Mouse (Mus musculus) heart, postnatal 14 days (tissue): ENCODE measurements around the gene Kat6b. TPM values are rescaled to one million over a fixed set of nuclear protein-coding genes. Genes with fewer than 3 reads are reported as not detected.

Source experiments
- DNase-seq, 2 experiments: peaks; one replicate each; pipeline ENCODE4 v3.0.0; 2021 to 2022
- intact Hi-C: fragments of 180-260 bp; cut with DNase I; formaldehyde crosslinking; loops from one replicate; pipeline ENCODE4 v1.15.1; 2025
- total RNA-seq, 2 experiments: library from RNA; stranded (reverse); gene quantifications; 2 replicates each; pipeline ENCODE4 v1.2.3; 2021

Kat6b gene
- total RNA-seq, 2 experiments from 2014 or later, result 33.5 to 38.4 TPM

DNA sequence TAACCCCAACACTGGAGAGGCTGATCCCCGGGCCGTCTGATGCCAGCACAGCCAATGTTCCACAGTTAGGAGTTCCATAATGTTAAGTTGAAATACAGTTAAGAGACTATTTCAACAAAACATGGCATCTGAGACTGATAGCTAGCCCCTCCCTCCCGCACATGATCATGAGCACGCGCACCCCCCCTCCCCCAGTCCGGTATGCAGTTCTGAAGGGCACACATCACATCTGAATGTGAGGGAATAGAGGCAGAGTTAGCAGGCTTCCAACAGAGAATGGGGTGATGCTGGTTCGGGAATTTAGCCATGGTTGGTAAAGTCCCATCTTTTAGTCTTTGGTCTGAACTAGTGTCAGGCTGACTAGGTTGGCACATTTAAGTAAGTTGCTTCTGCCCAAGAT lies 70.4 kb downstream of the Kat6b start:
- DNase-seq, result no peak
- intact Hi-C loops, result no loop called here

DNA sequence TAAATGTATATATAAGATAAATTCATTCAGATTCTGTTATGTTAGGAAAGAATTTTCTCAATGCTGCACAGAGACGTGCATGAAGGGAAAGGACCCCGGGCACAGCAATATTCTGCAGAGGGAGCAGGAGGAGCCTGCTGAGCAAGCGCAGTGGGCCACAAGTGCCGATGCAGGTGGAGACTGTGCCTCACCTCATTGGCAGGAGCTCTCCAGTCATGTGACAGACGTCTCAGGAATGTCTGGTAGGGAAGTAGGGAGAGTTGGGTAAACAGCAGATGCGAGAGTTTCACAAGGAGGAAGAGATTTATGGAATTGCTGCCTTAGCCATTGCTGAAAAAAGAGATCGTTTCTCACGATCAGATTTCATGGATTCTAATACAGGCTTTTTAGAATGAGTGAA lies 71.7 kb downstream of the Kat6b start:
- intact Hi-C loops, result no loop called here
- DNase-seq, result no peak

DNA sequence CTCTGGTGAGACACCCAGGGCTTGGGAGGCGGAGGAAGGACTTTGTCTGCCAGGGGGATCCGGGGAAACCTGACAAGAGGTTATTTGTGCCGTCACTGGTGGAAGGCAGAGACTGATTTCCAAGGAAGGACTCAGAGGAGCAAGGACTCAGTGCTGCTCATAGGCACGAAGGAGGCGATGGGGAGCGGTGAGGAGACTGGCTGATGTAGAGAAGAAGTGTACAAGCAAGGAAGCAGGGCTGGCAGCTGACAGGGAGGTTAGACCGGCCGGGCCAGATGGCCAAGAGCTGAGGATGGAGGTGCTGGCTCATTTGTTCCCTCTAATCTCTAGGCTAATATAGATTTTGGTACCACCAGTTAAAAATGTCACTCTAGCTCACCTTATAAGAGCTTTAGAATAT lies 72.8 kb downstream of the Kat6b start:
- intact Hi-C loops, result no loop called here
- DNase-seq, result no peak

- intact Hi-C loops, result no loop called here
- no peak for DNase-seq
Observed at GRCm38 (mm10) chr14:21558440-21559131, 77.4 kb downstream of the Kat6b start.

- intact Hi-C loops, result no loop called here
- no peak for DNase-seq
Observed at GRCm38 (mm10) chr14:21559447-21559846, 78.2 kb downstream of the Kat6b start.

DNA sequence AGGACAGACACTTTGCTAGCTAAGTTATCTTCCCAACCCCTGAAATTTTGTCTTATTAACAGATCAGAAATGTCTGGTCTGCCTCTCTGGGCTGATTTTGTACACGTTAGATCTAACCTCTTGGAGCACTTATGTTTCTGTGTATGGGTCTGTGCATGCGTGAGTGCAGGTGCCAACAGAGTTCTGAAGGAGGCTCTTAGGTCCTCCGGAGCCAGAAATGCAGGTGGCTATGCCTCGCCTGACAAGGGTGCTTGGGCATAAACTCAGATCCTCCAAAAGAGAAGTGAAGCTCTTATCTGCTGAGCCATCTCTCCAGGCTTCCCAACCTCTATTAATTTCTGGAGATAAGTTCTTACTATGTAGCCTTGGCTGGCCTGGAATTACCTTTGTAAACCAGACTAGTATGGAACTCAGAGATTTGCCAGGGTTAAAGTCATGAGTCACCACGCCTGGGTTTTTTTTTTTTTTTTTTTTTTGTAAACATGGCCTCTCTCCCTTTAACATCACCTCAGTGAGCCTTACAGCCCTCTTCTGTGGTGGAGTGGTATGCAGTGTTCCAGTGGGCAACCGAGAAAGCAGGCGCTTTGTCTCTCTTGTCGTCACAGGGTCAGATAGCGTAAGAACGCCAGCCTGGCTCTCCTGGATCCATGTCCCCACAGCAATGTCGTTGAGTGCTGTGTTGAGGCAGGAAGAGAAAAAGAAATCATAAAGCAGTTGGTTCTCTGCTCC lies 79.4 kb downstream of the Kat6b start:
- intact Hi-C loops, result no loop called here
- DNase-seq, result no peak

DNA sequence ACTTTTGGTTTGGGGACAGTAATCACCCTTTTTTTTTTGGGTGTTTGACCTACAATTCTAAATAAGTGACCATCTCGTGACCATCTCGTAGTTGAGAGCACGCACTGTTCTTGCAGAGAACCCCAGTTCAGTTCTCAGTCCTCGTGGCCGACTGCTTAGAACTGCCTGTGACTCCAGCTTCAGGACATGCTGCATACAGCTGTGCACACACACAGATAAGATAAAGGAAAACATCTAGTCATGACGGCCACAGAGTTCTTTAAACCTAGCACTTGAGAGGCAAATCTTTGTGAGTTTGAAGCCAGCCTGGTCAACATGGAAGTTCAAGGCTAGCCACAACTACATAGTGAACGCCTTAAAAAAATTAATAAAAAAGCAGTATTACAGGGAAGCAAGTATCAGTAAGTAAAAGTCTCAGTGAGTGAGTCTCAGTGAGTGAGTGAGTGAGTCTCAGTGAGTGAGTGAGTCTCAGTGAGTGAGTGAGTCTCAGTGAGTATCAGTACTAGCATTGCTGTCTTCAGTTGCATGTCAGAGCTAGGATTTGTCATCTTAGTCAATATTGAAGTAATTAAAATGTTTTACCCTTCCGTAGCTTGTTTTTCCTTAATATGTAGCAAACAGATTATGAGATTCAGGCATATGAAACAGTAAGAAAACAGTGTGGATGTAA lies 80.3 kb downstream of the Kat6b start:
- intact Hi-C loops, result no loop called here
- DNase-seq, result no peak

DNA sequence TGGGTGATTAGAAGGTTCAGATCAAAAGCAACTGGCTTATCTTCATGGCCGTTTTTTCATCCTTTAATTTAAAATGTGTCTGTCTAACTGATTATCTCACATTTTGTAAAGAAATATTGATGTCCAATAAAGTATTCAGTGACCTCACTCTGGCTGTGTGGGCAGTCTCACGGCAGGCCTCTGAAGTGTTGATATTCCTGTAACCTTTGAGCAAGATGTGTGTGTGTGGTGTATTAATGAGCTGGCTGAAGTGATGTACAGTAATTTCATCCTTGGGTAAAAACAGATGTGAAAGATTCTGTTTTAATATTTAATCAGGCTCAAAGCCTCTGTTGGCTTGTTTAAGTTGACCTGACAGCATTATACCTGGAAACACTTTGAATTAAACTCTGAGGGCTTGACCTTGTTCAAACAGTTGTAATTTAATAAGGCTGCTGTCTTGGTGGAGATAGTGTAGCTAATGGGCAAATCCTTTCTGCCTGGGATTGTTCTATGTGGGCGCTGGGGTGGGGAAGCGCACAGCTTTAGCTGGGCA lies 82.4 kb downstream of the Kat6b start:
- DNase-seq, result no peak
- intact Hi-C loops, result no loop called here

DNA sequence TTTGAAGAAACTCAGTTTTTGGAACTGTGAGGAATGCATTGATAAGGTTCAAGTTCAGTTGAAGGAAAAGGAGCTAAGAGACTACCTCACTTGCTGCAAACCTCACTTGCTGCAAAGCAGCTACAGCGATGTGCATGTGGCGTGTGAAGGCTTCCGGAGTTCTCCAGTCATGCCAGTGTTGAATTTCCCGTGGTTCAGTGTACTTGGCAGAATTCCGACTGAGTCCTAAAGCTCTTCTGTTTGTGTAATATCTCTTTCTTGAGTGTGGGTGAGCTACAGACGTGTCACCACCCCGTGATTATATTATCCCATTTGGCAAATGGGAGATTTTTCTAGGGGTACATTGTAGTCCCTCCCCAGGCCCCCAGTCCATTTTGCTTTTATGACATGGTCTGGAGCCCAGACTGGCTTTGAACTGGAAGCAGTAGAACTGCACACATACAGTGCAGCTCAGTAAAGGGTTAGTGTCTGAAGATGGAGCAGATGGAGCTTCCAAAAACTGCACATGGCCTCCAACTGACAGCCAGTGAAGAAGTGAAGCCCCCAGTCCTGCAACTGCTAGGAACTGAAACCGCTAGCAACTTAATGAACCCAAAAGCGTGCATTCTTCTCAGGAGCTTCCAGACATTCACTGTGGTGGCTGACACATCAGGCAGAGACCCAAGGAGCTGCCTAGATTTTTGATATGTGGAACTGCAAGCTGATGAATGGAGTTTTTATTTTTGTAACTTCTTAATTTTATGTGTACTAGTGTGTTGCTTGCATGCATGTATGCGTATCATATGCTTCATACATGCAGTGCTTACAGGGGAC lies 84.5 kb downstream of the Kat6b start:
- no peak for DNase-seq
- intact Hi-C loops, result no loop called here

GRCm38 (mm10) chr14:21567293-21567984 lies 86.2 kb downstream of the Kat6b start:
- intact Hi-C loops, result no loop called here
- DNase-seq, result no peak

- no peak for DNase-seq
- intact Hi-C loops, result no loop called here
Observed at GRCm38 (mm10) chr14:21568821-21569220, 87.6 kb downstream of the Kat6b start.

DNA sequence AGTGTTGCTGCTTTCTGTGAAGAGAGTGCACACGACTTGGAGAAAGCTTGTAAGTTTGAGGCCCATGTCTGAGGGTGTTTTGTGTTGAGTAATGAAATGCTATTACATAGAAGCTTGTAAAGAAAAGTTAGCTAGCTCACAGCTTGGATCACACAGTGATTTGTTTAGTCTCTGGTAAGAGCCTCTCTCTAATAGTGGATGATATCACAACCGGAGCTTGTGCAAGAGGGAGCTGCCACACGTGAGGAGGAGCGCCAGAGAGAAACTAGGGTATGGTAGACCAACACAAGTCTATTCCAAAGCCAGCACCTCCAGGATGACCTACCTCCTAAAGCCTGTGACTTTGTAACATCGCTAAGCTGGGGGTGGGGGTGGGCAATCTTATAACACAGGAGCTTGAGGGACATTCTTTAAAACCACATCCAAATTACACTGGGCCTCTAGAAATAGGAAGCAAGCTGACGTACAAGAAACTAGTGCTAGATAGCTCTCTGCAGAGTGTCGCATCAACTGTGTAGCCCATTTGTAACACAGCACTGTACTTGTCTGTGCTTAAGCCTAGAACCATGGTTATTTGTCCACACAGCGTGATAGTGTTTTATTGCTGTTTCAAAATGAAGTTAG lies 93.6 kb downstream of the Kat6b start:
- no peak for DNase-seq
- intact Hi-C loops, result loop anchor here (5.0 kb wide), 1 partner anchor 52 kb away; no protein-coding TSS in a partner anchor

- DNase-seq, result no peak
- intact Hi-C loops, result no loop called here
Observed at GRCm38 (mm10) chr14:21576867-21577266, 95.6 kb downstream of the Kat6b start.

DNA sequence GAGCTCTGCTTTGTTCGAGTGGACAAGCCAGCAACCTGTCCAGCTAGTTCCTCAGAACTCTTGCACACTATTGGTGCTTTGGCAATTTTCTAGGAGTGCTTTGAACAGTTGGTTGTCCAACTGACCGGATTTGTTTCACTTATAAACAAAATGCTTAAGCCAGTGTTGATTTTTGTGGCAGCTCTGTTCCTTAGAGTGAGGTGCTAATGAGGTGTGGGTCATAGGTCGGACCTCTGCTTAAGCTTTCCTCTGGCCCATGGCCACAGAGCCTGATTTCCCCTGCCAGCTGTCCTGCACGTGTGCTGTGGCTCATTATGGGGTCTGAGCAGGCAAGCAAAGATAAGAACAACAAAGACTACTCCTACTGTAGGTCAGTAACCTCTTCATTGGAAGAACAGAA lies 100.0 kb downstream of the Kat6b start:
- intact Hi-C loops, result no loop called here
- no peak for DNase-seq

GRCm38 (mm10) chr14:21582301-21582700 lies 101.1 kb downstream of the Kat6b start:
- intact Hi-C loops, result no loop called here
- DNase-seq, result no peak

DNA sequence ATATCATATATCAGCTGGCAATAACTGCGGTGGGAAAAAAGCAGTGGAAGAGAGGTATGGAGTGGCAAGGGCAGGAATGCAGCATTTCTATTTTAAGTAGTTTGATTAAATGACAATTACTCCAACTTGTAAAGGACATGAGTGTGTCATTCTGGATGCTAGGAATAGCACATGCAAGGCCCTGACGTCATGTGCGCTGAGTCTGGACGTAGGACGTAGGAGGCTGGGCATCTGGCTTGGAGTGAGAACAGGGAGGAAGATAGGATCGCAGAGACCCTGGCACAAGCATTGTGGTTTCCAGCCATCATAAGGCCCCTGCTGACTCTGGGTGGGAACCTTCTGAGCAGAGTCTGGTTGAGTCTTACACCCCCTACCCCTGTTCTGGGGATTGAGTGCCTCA lies 101.8 kb downstream of the Kat6b start:
- intact Hi-C loops, result no loop called here

DNA sequence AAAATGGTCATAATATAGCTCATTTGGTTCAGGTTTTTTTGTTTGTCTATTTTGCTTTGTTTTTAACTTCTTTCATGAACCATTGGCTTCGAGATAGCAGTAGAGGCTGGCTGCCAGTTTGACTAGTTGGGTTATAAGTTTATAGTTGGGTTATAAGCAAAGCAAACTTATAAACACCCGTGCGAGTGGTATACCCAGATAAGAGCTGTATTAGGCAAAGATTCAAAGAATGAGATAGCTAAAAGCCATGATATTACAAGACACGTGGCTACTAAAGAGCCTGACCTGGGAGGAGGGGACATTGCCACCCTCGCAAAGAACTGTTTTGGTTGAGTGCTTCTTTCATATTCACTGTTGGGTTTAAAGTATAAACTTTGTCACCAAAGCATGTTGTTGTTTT lies 102.6 kb downstream of the Kat6b start:
- intact Hi-C loops, result no loop called here
- no peak for DNase-seq

More for the DNA sequence above, 101.8 kb downstream of the Kat6b start:
- peak; percentile 31 to 33 for DNase-seq

DNA sequence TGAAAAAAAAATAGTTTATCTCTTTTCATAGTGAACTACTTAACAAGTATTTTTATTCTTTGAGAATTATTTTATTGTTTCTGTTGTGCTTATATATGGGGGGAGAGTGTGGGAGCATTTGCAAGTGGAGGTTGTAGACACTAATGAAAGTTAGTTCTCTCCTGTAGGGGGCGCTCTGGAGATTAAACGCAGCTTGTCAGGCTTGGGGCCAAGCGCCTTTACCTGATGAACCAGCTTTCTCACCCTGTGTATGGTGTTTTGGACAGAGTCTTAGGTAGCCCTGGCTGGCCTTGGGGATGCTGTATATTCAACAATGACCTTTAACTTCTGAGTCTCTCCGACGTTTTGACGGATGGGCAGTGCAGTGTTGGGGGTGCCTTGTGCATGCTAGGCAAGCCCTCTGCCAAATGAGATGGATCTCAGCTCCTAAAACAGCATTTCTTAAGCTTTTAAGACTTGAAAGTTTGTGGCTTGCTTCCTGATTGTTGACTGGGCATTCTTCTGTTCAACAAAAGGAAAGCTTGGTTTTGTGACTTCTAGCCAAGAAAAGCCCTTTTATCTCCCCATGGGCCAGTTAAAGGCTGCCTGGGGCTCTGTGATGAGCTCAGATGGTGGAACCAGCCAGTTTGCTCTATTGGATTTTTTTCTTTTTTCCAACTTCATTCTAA lies 103.4 kb downstream of the Kat6b start:
- intact Hi-C loops, result no loop called here
- DNase-seq, result no peak
